Mouse (Mus musculus) MEL (cell line): ENCODE measurements around the gene Ergic3.

Experiments used
- CTCF ChIP-seq, 3 experiments: IDR thresholded peaks in 2 of 3; conservative IDR thresholded peaks in 1 of 3; 2 replicates each; pipeline ENCODE4 v1.5.1; 2011 to 2012; ENCODE audit warnings: low read length in 3 of 3, low read depth in 2 of 3, mild to moderate bottlenecking in 2 of 3, improper control_type of control experiment in 1 of 3, inconsistent platforms in 1 of 3, mixed read lengths in 1 of 3, moderate library complexity in 1 of 3; ENCODE audit not compliant: control insufficient read depth in 1 of 3, insufficient read depth in 1 of 3, poor library complexity in 1 of 3, severe bottlenecking in 1 of 3
- POLR2A ChIP-seq, 2 experiments: IDR thresholded peaks; 2 replicates each; pipeline ENCODE4 v1.6.1; 2011 to 2012; ENCODE audit warnings: low read length in 2 of 2, mild to moderate bottlenecking in 2 of 2, control low read depth in 1 of 2, improper control_type of control experiment in 1 of 2, low read depth in 1 of 2, moderate library complexity in 1 of 2; ENCODE audit not compliant: control insufficient read depth in 1 of 2, insufficient read depth in 1 of 2, poor library complexity in 1 of 2

GRCm38 (mm10) chr2:156021219-156021618 lies 13.4 kb downstream of the Ergic3 start:
- TF ChIP-seq POLR2A (IDR thresholded peaks at IDR 0.05; ENCODE audit: control insufficient read depth in 1 of 2, insufficient read depth in 1 of 2, low read depth in 1 of 2, low read length in 2 of 2, poor library complexity in 1 of 2) (no peak), CTCF (IDR thresholded peaks at IDR 0.05 in 2 of 3, conservative IDR thresholded peaks at IDR 0.05 in 1 of 3; ENCODE audit: control insufficient read depth in 1 of 3, insufficient read depth in 1 of 3, low read depth in 2 of 3, low read length in 3 of 3, poor library complexity in 1 of 3, severe bottlenecking in 1 of 3) (no peak)
